Mouse (Mus musculus): ENCODE data around the gene Rnf32. TPM values are rescaled to one million over a fixed set of nuclear protein-coding genes. Genes with fewer than 3 reads are reported as not detected.

Rnf32 gene
- 9.2 and 9.4 TPM in 2 replicates for polyA plus RNA-seq (2016; fragmentation: Nextera tagmentation; extraction: Ambion mirVana)

- Histone ChIP-seq H3K36me3 (replicated peaks) (no peaks in the 10 kb centered on the region), H3K9ac (peak within 1 kb of the TSS; percentile 67), H3K4me2 (peak within 1 kb of the TSS; percentile 67), H3K4me1 (peaks cover 7% of the 10 kb centered on the region; the same call in 1 of the 2 replicates), H3K9me3 (no peaks in the 10 kb centered on the region), H3K4me3 (replicated peaks) (peak within 1 kb of the TSS; percentile 55), H3K27me3 (peaks cover 3% of the 10 kb centered on the region; the same call in 1 of the 2 replicates), H3K27ac (peak within 1 kb of the TSS; percentile 78)
- WGBS = under 1% methylated on average over 66 of the region's 70 CpGs
- peak; percentile 97 for ATAC-seq (ENCODE audit: low FRiP score)
Measured at GRCm38 (mm10) chr5:29195570-29196263, at the start of gene Rnf32. Gene Rnf32, plus strand, starts transcription at chr5:29195992.

GRCm38 (mm10) chr5:29150146-29150545 is 45.6 kb upstream of the Rnf32 start:
- 67% methylated on average over 4 of the region's 4 CpGs for WGBS
- Histone ChIP-seq H3K36me3 (replicated peaks) (no peaks in the 10 kb centered on the region), H3K9ac (no peak overlapping the region), H3K4me1 (no peaks in the 10 kb centered on the region), H3K9me3 (no peaks in the 10 kb centered on the region), H3K27ac (no peak overlapping the region), H3K27me3 (no peaks in the 10 kb centered on the region), H3K4me2 (no peak overlapping the region), H3K4me3 (replicated peaks) (no peak overlapping the region)
- no peak for ATAC-seq (ENCODE audit: low FRiP score)

- no peak overlapping the region for H3K4me2 ChIP-seq
- H3K27ac ChIP-seq = no peak overlapping the region
- no peak for ATAC-seq (ENCODE audit: low FRiP score)
- H3K36me3 ChIP-seq (replicated peaks) = no peaks in the 10 kb centered on the region
- H3K4me3 ChIP-seq (replicated peaks) = no peak overlapping the region
- 68% methylated on average over 1 of the region's 1 CpGs for WGBS
- no peak overlapping the region for H3K9ac ChIP-seq
- no peaks in the 10 kb centered on the region for H3K4me1 ChIP-seq
- no peaks in the 10 kb centered on the region for H3K27me3 ChIP-seq
- no peaks in the 10 kb centered on the region for H3K9me3 ChIP-seq
Measured at GRCm38 (mm10) chr5:29159849-29160248, 35.9 kb upstream of the Rnf32 start.

GRCm38 (mm10) chr5:29166947-29167346 is 28.8 kb upstream of the Rnf32 start:
- whole genome bisulfite sequencing = 90% methylated on average over 2 of the region's 2 CpGs
- no peak overlapping the region for H3K27ac ChIP-seq
- no peaks in the 10 kb centered on the region for H3K9me3 ChIP-seq
- peaks cover 7% of the 10 kb centered on the region for H3K4me1 ChIP-seq
- no peaks in the 10 kb centered on the region for H3K27me3 ChIP-seq
- H3K36me3 ChIP-seq (replicated peaks) = no peaks in the 10 kb centered on the region
- no peak overlapping the region for H3K4me2 ChIP-seq
- H3K4me3 ChIP-seq (replicated peaks) = no peak overlapping the region
- H3K9ac ChIP-seq = no peak overlapping the region
- no peak for ATAC-seq (ENCODE audit: low FRiP score)

GRCm38 (mm10) chr5:29170193-29170592 is 25.6 kb upstream of the Rnf32 start:
- Histone ChIP-seq H3K27ac (no peak overlapping the region), H3K4me3 (replicated peaks) (no peak overlapping the region), H3K4me1 (peaks cover 7% of the 10 kb centered on the region), H3K27me3 (no peaks in the 10 kb centered on the region), H3K4me2 (no peak overlapping the region), H3K36me3 (replicated peaks) (no peaks in the 10 kb centered on the region), H3K9me3 (no peaks in the 10 kb centered on the region), H3K9ac (no peak overlapping the region)
- WGBS = 62% methylated on average over 6 of the region's 6 CpGs
- no peak for ATAC-seq (ENCODE audit: low FRiP score)

GRCm38 (mm10) chr5:29171165-29171564 is 24.6 kb upstream of the Rnf32 start:
- Histone ChIP-seq H3K4me1 (peaks cover 7% of the 10 kb centered on the region), H3K9ac (no peak overlapping the region), H3K4me2 (no peak overlapping the region), H3K27ac (no peak overlapping the region), H3K27me3 (no peaks in the 10 kb centered on the region), H3K4me3 (replicated peaks) (no peak overlapping the region), H3K9me3 (no peaks in the 10 kb centered on the region), H3K36me3 (replicated peaks) (no peaks in the 10 kb centered on the region)
- no peak for ATAC-seq (ENCODE audit: low FRiP score)

- no peaks in the 10 kb centered on the region for H3K36me3 ChIP-seq (replicated peaks)
- no peak overlapping the region for H3K27ac ChIP-seq
- H3K9ac ChIP-seq = no peak overlapping the region
- no peaks in the 10 kb centered on the region for H3K27me3 ChIP-seq
- WGBS = 86% methylated on average over 5 of the region's 5 CpGs
- no peak overlapping the region for H3K4me2 ChIP-seq
- no peak overlapping the region for H3K4me3 ChIP-seq (replicated peaks)
- H3K4me1 ChIP-seq = no peaks in the 10 kb centered on the region
- ATAC-seq (ENCODE audit: low FRiP score) = no peak
- no peaks in the 10 kb centered on the region for H3K9me3 ChIP-seq
Measured at GRCm38 (mm10) chr5:29186798-29187197, 9.0 kb upstream of the Rnf32 start.

GRCm38 (mm10) chr5:29195231-29195569 is 592 bp upstream of the Rnf32 start:
- H3K4me1 ChIP-seq = peaks cover 7% of the 10 kb centered on the region; the same call in 1 of the 2 replicates
- H3K27me3 ChIP-seq = peaks cover 3% of the 10 kb centered on the region; the same call in 1 of the 2 replicates
- no peaks in the 10 kb centered on the region for H3K36me3 ChIP-seq (replicated peaks)
- H3K4me3 ChIP-seq (replicated peaks) = peak overlapping the region; percentile 55
- H3K9me3 ChIP-seq = no peaks in the 10 kb centered on the region
- peak overlapping the region; percentile 67 for H3K4me2 ChIP-seq
- peak overlapping the region; percentile 78 for H3K27ac ChIP-seq
- WGBS = 2% methylated on average over 9 of the region's 9 CpGs
- no peak; the same call in none of the 2 replicates for ATAC-seq (ENCODE audit: low FRiP score)
- H3K9ac ChIP-seq = peak overlapping the region; percentile 67

GRCm38 (mm10) chr5:29196264-29196658 is 469 bp downstream of the Rnf32 start:
- Histone ChIP-seq H3K9me3 (no peaks in the 10 kb centered on the region), H3K4me1 (peaks cover 7% of the 10 kb centered on the region; the same call in 1 of the 2 replicates), H3K9ac (peak overlapping the region; percentile 43), H3K4me3 (replicated peaks) (peak overlapping the region; percentile 55), H3K27ac (peak overlapping the region; percentile 66; the same call in 1 of the 2 replicates), H3K27me3 (peaks cover 3% of the 10 kb centered on the region; the same call in 1 of the 2 replicates), H3K36me3 (replicated peaks) (no peaks in the 10 kb centered on the region), H3K4me2 (peak overlapping the region; percentile 67)
- peak; percentile 54; the same call in 1 of the 2 replicates for ATAC-seq (ENCODE audit: low FRiP score)
- WGBS = 9% methylated on average over 12 of the region's 12 CpGs

- no peak for ATAC-seq (ENCODE audit: low FRiP score)
- H3K4me3 ChIP-seq (replicated peaks) = no peak overlapping the region
Measured at GRCm38 (mm10) chr5:29197187-29197586, 1.4 kb downstream of the Rnf32 start.

GRCm38 (mm10) chr5:29198960-29199488 is 3.2 kb downstream of the Rnf32 start:
- no peaks in the 10 kb centered on the region for H3K9me3 ChIP-seq
- WGBS = 56% methylated on average over 4 of the region's 4 CpGs
- no peak overlapping the region for H3K9ac ChIP-seq
- peaks cover 7% of the 10 kb centered on the region; the same call in 1 of the 2 replicates for H3K4me1 ChIP-seq
- no peak overlapping the region for H3K4me2 ChIP-seq
- H3K27ac ChIP-seq = no peak overlapping the region
- H3K36me3 ChIP-seq (replicated peaks) = no peaks in the 10 kb centered on the region; the same call in 1 of the 2 replicates
- no peak for ATAC-seq (ENCODE audit: low FRiP score)
- H3K27me3 ChIP-seq = peaks cover 3% of the 10 kb centered on the region; the same call in 1 of the 2 replicates
- H3K4me3 ChIP-seq (replicated peaks) = no peak overlapping the region

More at GRCm38 (mm10) chr5:29197187-29197586, 1.4 kb downstream of the Rnf32 start:
- WGBS = 95% methylated on average over 4 of the region's 4 CpGs
- H3K4me1 ChIP-seq = peaks cover 7% of the 10 kb centered on the region; the same call in 1 of the 2 replicates
- no peaks in the 10 kb centered on the region for H3K9me3 ChIP-seq
- H3K9ac ChIP-seq = no peak overlapping the region
- H3K27me3 ChIP-seq = peaks cover 3% of the 10 kb centered on the region; the same call in 1 of the 2 replicates
- no peak overlapping the region for H3K4me2 ChIP-seq
- no peaks in the 10 kb centered on the region for H3K36me3 ChIP-seq (replicated peaks)
- no peak overlapping the region for H3K27ac ChIP-seq

GRCm38 (mm10) chr5:29199868-29200267 is 4.1 kb downstream of the Rnf32 start:
- Histone ChIP-seq H3K4me3 (replicated peaks) (no peak overlapping the region), H3K9ac (no peak overlapping the region), H3K27ac (no peak overlapping the region), H3K9me3 (no peaks in the 10 kb centered on the region), H3K36me3 (replicated peaks) (no peaks in the 10 kb centered on the region; the same call in 1 of the 2 replicates), H3K27me3 (peaks cover 3% of the 10 kb centered on the region; the same call in 1 of the 2 replicates), H3K4me2 (no peak overlapping the region), H3K4me1 (peaks cover 7% of the 10 kb centered on the region; the same call in 1 of the 2 replicates)
- no peak for ATAC-seq (ENCODE audit: low FRiP score)
- WGBS = 90% methylated on average over 3 of the region's 3 CpGs

Data from forebrain, embryonic 12.5 days (tissue).